Mouse (Mus musculus): ENCODE data around the gene Cldn6. TPM values are rescaled to one million over a fixed set of nuclear protein-coding genes. Genes with fewer than 3 reads are reported as not detected.

Cldn6 gene
- polyA plus RNA-seq, 1 experiment from 2014 or later: 23.3 TPM

- Histone ChIP-seq H3K27ac (replicated peaks; ENCODE audit: low read depth, low read length) (no peak overlapping the region), H3K9me3 (ENCODE audit: control insufficient read depth, low read length) (no peaks in the 10 kb centered on the region), H3K4me1 (ENCODE audit: control insufficient read depth, insufficient read depth, low read length) (peaks cover 14% of the 10 kb centered on the region), H3K4me3 (ENCODE audit: low read depth, low read length) (no peak overlapping the region), H3K27me3 (ENCODE audit: control insufficient read depth, insufficient read depth, low read length) (peaks cover 19% of the 10 kb centered on the region), H3K9ac (ENCODE audit: low read length) (no peak overlapping the region), H3K36me3 (ENCODE audit: control insufficient read depth, insufficient read depth, low read length) (no peaks in the 10 kb centered on the region), H3K4me2 (ENCODE audit: low read depth, severe bottlenecking) (no peak overlapping the region)
- WGBS: 4% methylated on average over 3 of the region's 3 CpGs
- DNase-seq (ENCODE audit: low spot score): peak; percentile 64
- peak; percentile 88 for ATAC-seq (ENCODE audit: insufficient number of reproducible peaks, low FRiP score, low TSS enrichment, low read depth)
These were observed 16.8 kb downstream of the Cldn6 start for GRCm38 (mm10) chr17:23695801-23696200.

GRCm38 (mm10) chr17:23699131-23700077, 20.4 kb downstream of the Cldn6 start:
- Histone ChIP-seq H3K4me3 (ENCODE audit: low read depth, low read length) (peak overlapping the region; percentile 54), H3K4me1 (ENCODE audit: control insufficient read depth, insufficient read depth, low read length) (peaks cover 14% of the 10 kb centered on the region), H3K4me2 (ENCODE audit: low read depth, severe bottlenecking) (peak overlapping the region; percentile 100), H3K9ac (ENCODE audit: low read length) (peak overlapping the region; percentile 30; the same call in 1 of the 2 replicates), H3K36me3 (ENCODE audit: control insufficient read depth, insufficient read depth, low read length) (no peaks in the 10 kb centered on the region), H3K27ac (replicated peaks; ENCODE audit: low read depth, low read length) (no peak overlapping the region), H3K27me3 (ENCODE audit: control insufficient read depth, insufficient read depth, low read length) (peaks cover 22% of the 10 kb centered on the region), H3K9me3 (ENCODE audit: control insufficient read depth, low read length) (no peaks in the 10 kb centered on the region)
- ATAC-seq (ENCODE audit: insufficient number of reproducible peaks, low FRiP score, low TSS enrichment, low read depth) (no peak), DNase-seq (ENCODE audit: low spot score) (peak; percentile 47)
- WGBS: under 1% methylated on average over 78 of the region's 101 CpGs

- Histone ChIP-seq H3K4me2 (ENCODE audit: low read depth, severe bottlenecking) (peak overlapping the region; percentile 100), H3K9me3 (ENCODE audit: control insufficient read depth, low read length) (no peaks in the 10 kb centered on the region), H3K36me3 (ENCODE audit: control insufficient read depth, insufficient read depth, low read length) (no peaks in the 10 kb centered on the region), H3K4me3 (ENCODE audit: low read depth, low read length) (peak overlapping the region; percentile 54), H3K27me3 (ENCODE audit: control insufficient read depth, insufficient read depth, low read length) (peaks cover 22% of the 10 kb centered on the region), H3K4me1 (ENCODE audit: control insufficient read depth, insufficient read depth, low read length) (peaks cover 9% of the 10 kb centered on the region), H3K9ac (ENCODE audit: low read length) (peak overlapping the region; percentile 30; the same call in 1 of the 2 replicates), H3K27ac (replicated peaks; ENCODE audit: low read depth, low read length) (no peak overlapping the region)
- WGBS: under 1% methylated on average over 28 of the region's 28 CpGs
- DNase-seq (ENCODE audit: low spot score) (peak; percentile 89), ATAC-seq (ENCODE audit: insufficient number of reproducible peaks, low FRiP score, low TSS enrichment, low read depth) (peak; percentile 74)
These were observed 21.0 kb downstream of the Cldn6 start for GRCm38 (mm10) chr17:23700079-23700478.

- Histone ChIP-seq H3K9ac (ENCODE audit: low read length) (no peak overlapping the region), H3K4me1 (ENCODE audit: control insufficient read depth, insufficient read depth, low read length) (peaks cover 3% of the 10 kb centered on the region; the same call in 1 of the 2 replicates), H3K4me2 (ENCODE audit: low read depth, severe bottlenecking) (no peak overlapping the region), H3K36me3 (ENCODE audit: control insufficient read depth, insufficient read depth, low read length) (no peaks in the 10 kb centered on the region), H3K9me3 (ENCODE audit: control insufficient read depth, low read length) (no peaks in the 10 kb centered on the region), H3K27ac (replicated peaks; ENCODE audit: low read depth, low read length) (no peak overlapping the region), H3K4me3 (ENCODE audit: low read depth, low read length) (no peak overlapping the region), H3K27me3 (ENCODE audit: control insufficient read depth, insufficient read depth, low read length) (peaks cover 18% of the 10 kb centered on the region)
- DNase-seq (ENCODE audit: low spot score) (no peak), ATAC-seq (ENCODE audit: insufficient number of reproducible peaks, low FRiP score, low TSS enrichment, low read depth) (no peak)
- 88% methylated on average over 9 of the region's 9 CpGs for WGBS
These were observed 24.3 kb downstream of the Cldn6 start for GRCm38 (mm10) chr17:23703301-23703700.

- H3K27me3 ChIP-seq (ENCODE audit: control insufficient read depth, insufficient read depth, low read length): peaks cover 6% of the 10 kb centered on the region
- H3K9me3 ChIP-seq (ENCODE audit: control insufficient read depth, low read length): no peaks in the 10 kb centered on the region
- no peak overlapping the region for H3K27ac ChIP-seq (replicated peaks; ENCODE audit: low read depth, low read length)
These were observed 25.7 kb downstream of the Cldn6 start for GRCm38 (mm10) chr17:23704741-23705140.

GRCm38 (mm10) chr17:23705525-23706104, 26.6 kb downstream of the Cldn6 start:
- no peaks in the 10 kb centered on the region for H3K4me1 ChIP-seq (ENCODE audit: control insufficient read depth, insufficient read depth, low read length)
- H3K9ac ChIP-seq (ENCODE audit: low read length): no peak overlapping the region
- no peak overlapping the region for H3K4me2 ChIP-seq (ENCODE audit: low read depth, severe bottlenecking)
- ATAC-seq (ENCODE audit: insufficient number of reproducible peaks, low FRiP score, low TSS enrichment, low read depth): 0 out of 2 replicates have a peak, but pooled peaks have one; percentile 12
- no peak overlapping the region for H3K27ac ChIP-seq (replicated peaks; ENCODE audit: low read depth, low read length)
- DNase-seq (ENCODE audit: low spot score): no peak
- peaks cover 3% of the 10 kb centered on the region; the same call in 1 of the 2 replicates for H3K27me3 ChIP-seq (ENCODE audit: control insufficient read depth, insufficient read depth, low read length)
- WGBS: 68% methylated on average over 5 of the region's 7 CpGs
- no peaks in the 10 kb centered on the region for H3K36me3 ChIP-seq (ENCODE audit: control insufficient read depth, insufficient read depth, low read length)
- no peaks in the 10 kb centered on the region for H3K9me3 ChIP-seq (ENCODE audit: control insufficient read depth, low read length)
- no peak overlapping the region for H3K4me3 ChIP-seq (ENCODE audit: low read depth, low read length)

More at GRCm38 (mm10) chr17:23704741-23705140, 25.7 kb downstream of the Cldn6 start:
- Histone ChIP-seq H3K4me1 (ENCODE audit: control insufficient read depth, insufficient read depth, low read length) (peaks cover under 1% of the 10 kb centered on the region; the same call in 1 of the 2 replicates), H3K4me2 (ENCODE audit: low read depth, severe bottlenecking) (no peak overlapping the region), H3K36me3 (ENCODE audit: control insufficient read depth, insufficient read depth, low read length) (no peaks in the 10 kb centered on the region), H3K9ac (ENCODE audit: low read length) (no peak overlapping the region), H3K4me3 (ENCODE audit: low read depth, low read length) (no peak overlapping the region)
- 48% methylated on average over 7 of the region's 7 CpGs for WGBS
- DNase-seq (ENCODE audit: low spot score) (no peak), ATAC-seq (ENCODE audit: insufficient number of reproducible peaks, low FRiP score, low TSS enrichment, low read depth) (no peak)

- Histone ChIP-seq H3K36me3 (ENCODE audit: control insufficient read depth, insufficient read depth, low read length) (no peaks in the 10 kb centered on the region), H3K4me3 (ENCODE audit: low read depth, low read length) (no peak overlapping the region), H3K9me3 (ENCODE audit: control insufficient read depth, low read length) (no peaks in the 10 kb centered on the region), H3K4me1 (ENCODE audit: control insufficient read depth, insufficient read depth, low read length) (no peaks in the 10 kb centered on the region), H3K9ac (ENCODE audit: low read length) (no peak overlapping the region), H3K4me2 (ENCODE audit: low read depth, severe bottlenecking) (no peak overlapping the region), H3K27ac (replicated peaks; ENCODE audit: low read depth, low read length) (no peak overlapping the region), H3K27me3 (ENCODE audit: control insufficient read depth, insufficient read depth, low read length) (no peaks in the 10 kb centered on the region)
- ATAC-seq (ENCODE audit: insufficient number of reproducible peaks, low FRiP score, low TSS enrichment, low read depth) (no peak; the same call in 1 of the 2 replicates), DNase-seq (ENCODE audit: low spot score) (peak; percentile 90)
- 0% methylated on average over 3 of the region's 3 CpGs for WGBS
These were observed 27.2 kb downstream of the Cldn6 start for GRCm38 (mm10) chr17:23706212-23706611.

DNA sequence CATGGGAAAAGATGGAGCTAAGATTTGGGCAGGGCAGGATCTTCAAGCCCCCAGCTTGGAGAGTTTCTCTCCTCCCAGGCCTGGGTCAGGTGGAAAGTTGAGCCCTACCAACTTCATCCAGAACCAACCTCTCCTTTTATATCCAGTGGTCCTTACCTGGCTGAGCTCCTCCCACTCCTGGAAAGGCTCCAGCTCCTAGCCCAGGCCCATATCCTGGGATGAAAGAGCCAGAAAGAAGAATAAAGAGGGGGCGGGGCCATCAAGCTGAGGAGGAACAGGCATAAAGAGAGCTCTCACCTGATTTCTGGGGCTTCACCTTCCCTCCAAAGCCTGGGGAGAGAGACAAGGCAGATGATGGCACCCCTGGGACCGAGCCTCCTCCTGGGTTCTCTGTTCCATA, 38.0 kb downstream of the Cldn6 start:
- DNase-seq (ENCODE audit: low spot score): no peak
- WGBS: 54% methylated on average over 2 of the region's 2 CpGs
- H3K9ac ChIP-seq (ENCODE audit: low read length): no peak overlapping the region
- H3K36me3 ChIP-seq (ENCODE audit: control insufficient read depth, insufficient read depth, low read length): no peaks in the 10 kb centered on the region
- no peak for ATAC-seq (ENCODE audit: insufficient number of reproducible peaks, low FRiP score, low TSS enrichment, low read depth)
- H3K9me3 ChIP-seq (ENCODE audit: control insufficient read depth, low read length): no peaks in the 10 kb centered on the region
- H3K4me3 ChIP-seq (ENCODE audit: low read depth, low read length): no peak overlapping the region
- H3K27ac ChIP-seq (replicated peaks; ENCODE audit: low read depth, low read length): no peak overlapping the region
- H3K4me1 ChIP-seq (ENCODE audit: control insufficient read depth, insufficient read depth, low read length): no peaks in the 10 kb centered on the region
- no peaks in the 10 kb centered on the region for H3K27me3 ChIP-seq (ENCODE audit: control insufficient read depth, insufficient read depth, low read length)
- no peak overlapping the region for H3K4me2 ChIP-seq (ENCODE audit: low read depth, severe bottlenecking)

Measured in limb, embryonic 11.5 days (tissue).